Mouse (Mus musculus) ovary, adult 18-20 months (tissue): ENCODE measurements around the gene Rhot2.

ENCODE experiments used
- DNase-seq: peaks from one replicate; pipeline ENCODE4 v3.0.0; 2022; ENCODE audit warnings: low spot score, mixed read lengths

The Rhot2 gene

DNA sequence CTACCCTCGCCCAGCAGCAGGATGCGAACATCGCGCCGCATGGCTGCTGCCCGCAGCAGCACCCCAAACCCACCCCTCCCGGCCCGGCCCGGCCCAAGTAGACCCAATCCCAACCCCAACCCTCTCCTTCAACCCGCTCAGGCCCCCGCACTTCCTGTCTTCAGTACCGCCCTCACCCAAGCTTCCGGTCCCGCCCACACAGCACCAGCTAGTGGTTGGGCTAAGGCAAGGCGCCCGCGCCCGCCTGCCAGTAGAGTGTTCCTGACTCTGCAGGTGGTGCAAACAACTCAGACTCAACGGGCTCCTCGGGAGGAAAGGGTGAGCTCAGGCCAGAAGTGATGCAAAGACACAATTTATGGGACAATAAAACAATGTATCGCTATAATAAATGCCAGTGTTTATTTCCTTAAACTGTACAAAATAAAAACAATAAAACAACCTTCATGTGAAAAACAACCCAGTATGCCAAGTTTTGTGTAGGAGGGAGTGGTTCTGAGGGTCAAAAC lies at the start of gene Rhot2:
TSS of gene Rhot2 (minus strand) at position 456 of the 506 bp plus-strand sequence.
- DNase-seq: peak; percentile 94

DNA sequence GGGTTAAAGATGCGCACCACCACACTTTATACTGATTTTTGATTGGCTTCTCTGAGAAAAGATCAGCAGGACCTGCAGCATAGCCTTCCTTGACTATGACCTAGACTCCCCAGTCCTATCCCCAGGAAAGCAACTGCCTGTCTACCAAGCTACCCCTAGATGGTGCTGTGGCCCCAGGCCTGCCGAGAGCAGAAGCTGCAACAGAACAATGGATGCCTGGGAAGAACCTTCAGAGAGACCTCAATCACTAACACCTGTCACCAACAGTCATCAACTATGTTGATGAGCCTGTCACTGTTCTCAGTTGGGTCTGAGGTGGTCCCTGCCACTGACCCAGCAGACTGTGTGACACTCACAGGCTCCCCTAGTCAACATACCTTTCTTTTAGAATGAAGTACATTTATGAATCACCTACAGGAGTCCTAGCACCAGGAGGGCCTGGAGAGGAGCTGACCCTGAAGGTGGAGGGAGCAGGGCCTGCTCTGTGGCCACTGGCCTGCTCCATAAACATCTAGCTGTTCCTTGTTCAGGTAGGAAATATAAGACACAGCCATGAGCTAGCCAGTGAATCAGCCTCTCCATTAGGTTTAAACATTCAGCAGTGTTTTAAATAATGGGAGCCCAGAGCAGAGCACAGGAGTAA lies 49.4 kb upstream of the Rhot2 start:
- no peak for DNase-seq

DNA sequence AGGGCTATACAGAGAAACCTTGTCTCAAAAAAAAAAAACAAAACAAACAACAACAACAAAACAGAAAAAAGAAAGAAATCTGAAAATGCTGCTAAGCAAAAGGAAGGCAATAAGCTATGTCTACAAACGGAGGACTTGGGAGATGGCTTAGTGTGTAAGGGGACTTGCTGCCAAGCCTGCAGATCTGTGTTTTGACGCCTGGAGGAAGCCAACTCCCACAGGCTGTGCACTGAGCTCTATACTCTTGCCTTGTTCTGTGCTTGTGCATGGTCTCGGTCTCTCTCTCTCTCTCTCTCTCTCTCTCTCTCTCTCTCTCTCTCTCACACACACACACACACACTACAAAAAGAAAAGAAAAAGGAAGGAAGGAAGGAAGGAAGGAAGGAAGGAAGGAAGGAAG lies 44.2 kb upstream of the Rhot2 start:
- DNase-seq: no peak

DNA sequence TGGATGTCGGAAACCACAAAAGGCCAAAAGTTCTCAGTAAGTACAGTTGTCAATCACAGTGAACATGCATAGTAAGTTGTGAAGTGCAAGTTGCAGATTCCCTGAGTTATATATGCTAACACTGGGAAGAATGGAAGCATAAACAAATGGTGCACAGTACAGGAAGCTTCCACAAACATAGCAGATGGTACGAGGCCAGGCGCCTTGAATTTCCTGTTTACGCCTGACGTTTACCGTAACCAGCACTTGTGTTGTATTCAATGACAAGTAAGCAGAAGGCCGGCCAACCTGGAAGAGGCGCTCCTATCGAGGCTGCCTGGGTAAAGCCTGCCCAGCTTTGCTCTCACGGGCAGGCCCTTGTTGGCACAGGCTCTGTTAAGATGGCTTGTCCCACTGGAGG lies 42.8 kb upstream of the Rhot2 start:
- DNase-seq: no peak

DNA sequence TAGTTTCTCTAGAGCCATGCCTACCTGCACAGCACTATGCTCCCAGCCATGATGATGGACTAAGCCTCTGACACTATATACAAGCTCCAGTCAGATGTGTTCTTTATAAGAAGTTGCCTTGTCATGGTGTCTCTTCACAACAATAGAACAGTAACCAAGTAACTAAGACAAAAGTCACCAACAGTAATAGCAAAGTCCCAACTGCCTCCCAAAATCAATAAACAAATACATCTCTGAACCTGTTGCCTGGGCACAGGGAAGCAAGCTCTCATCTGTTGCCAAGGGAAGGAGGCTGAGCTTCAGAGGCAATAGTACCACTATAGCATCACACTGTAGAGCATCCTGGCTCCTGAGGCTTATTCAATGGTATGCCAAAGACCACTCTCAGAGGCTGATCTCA lies 42.2 kb upstream of the Rhot2 start:
- DNase-seq: no peak

DNA sequence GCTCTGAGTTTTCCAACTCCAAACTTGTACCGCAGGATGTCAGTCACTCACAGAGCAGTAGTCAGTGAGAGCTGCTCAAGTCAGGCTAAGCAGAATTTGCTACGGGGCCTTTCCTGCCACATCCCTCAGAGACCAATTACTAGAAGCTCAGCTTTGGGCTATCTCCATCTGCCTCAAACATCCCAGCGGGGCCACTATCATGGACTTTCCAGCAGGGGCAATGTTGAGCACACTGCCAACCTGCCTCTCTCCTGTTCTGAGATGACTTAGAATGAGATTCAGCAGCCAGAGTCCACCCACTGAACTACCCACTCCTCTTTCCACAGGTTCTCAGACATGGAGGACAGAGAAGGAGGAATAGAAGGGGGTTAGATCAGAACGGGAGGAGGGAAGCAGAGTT lies 41.0 kb upstream of the Rhot2 start:
- no peak for DNase-seq

DNA sequence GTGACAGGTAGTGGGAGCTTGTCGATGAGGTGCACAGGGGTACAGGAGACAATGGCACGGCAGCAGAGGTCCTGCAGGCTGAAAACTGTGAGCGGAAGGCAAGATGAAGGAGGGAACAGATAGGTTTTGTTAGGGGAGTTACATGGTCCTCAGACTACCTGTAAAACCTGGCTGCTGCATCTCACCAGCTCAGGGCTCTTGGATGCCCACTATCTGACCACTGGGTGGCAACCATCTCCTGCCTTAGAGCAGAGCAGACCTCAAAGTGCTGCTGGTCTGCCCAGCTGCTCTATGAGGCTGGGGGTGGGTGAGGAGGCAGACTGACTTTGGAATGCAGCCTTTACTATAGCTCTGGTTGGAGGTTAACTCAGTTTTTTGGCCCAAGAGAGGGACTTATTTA lies 39.2 kb upstream of the Rhot2 start:
- no peak for DNase-seq

DNA sequence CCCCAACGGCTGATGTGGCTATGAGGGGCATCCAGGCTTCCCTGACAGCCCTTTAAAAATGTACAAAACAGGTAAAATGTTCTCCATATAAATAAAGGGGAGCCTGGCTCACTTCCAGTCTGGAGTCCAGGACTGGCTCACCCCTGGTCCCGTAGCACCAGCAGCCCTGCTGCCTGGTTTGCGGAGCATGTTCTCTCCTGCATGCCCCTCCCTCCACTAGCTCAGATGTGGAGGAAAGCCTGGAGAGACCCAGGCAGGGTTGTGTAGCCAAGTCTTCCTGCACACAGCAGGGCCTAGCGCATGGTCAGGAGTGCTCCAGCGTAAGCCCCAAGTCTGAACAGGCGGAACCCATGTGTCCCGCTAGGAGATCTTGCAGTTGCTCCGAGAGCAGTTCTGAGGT lies 38.6 kb upstream of the Rhot2 start:
- DNase-seq: no peak

DNA sequence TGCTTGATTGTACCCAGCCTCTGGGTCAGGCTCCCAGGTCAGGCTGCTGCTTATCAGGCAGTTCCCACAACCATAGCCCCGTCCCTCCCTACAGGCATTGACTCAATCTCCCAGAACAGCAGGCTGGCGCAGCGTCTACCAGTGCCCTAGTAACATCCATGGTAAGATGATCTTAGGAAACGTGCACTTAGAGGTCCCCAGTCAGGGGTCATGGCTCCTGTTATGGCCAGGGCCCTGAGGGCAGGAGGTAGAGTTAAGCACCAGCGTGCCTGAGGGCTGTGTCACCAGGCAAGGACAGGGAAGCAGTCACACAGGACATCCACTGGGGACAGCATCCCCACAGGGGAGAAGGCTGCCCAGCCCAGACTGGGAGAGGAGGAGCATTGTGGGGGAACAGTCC lies 37.7 kb upstream of the Rhot2 start:
- no peak for DNase-seq

DNA sequence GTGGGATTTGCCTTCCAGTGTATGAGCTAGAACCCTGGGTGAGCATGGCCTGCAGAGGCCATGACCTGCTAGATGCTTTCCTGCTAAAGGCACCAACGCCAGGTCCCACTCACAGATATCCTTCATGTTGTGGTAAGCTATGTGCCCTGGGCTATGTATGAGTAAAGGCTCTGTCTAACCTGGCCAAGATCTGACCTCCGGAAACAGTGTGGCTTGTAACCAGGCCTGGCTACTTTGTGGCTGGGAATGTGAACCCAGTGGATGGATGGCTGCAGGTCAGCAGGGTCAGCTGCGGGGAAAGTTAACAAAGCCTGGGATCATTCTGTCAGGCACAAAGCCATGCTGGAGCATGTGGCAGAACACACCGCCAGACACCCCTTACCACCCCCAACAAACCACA lies 37.0 kb upstream of the Rhot2 start:
- no peak for DNase-seq

DNA sequence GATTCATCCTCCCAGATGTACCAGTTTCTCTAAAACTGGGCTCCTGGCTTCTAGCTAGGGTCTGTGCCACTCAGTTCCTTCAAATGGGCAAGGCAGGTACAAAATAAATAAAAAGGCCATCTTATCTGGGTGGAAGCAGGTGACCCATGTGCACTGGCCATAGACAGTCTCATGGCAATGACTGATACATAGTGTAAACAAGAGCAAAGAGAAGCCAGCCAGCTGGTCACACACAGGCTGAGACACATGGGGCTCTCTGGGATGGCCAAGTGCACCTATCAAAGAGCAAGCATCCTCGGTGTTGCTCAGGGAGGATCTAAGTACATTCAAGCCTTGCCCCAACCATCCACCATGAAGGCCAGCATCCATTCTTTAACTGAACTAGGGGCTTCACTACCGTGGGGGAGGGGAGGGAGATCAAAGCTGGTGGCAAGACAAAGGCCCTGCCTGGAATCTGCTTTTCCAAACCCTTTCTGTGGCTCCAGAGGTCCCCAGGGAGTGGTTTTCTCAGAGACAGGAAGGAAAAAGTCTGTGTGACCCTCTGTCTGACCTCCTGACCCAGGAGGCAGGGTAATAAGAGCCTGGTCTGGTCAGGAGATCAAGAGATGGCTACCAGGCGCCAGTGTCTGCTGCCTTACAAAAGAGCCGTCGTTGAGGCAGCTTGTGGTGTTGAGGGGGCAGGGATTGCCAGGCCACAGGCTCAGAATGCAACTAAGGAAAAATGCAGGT lies 36.4 kb upstream of the Rhot2 start:
- no peak for DNase-seq

DNA sequence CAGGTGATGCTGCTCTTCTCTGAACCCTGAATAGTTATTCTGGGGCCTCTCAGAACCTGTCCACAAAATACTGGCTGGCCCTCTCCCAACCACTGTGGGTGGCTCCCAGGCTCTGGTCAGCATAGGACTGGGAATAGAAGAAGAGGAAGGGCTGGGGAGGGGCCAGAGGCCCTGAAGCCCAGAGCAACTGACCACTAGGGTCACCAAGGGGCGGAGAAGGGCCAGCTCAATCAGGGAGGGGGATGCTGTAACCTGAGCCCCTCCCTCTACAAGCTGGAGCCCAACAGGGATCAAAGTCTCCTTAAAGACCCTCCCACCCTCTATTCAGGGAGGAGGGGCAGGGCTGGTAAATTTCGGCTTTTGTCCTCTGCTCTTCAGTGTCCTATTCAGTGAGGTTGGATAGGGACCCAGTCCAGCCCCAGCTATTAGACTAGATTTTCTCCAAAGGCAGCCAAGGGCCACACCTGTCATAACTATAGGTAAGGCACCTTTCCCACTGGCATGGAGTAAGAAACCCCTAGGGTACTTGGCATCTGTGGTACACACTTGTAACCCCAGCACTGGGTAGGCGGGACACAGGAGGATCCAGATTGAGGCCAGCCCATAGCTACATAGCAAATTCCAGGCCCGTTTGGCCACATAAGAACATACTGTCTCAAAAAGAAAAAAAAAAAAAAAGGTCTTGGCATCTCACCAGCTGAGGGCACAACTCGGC lies 35.7 kb upstream of the Rhot2 start, which contains the start of gene Wfikkn1:
TSS of gene Wfikkn1 (minus strand) at position 663 of the 715 bp plus-strand sequence.
- DNase-seq: no peak

DNA sequence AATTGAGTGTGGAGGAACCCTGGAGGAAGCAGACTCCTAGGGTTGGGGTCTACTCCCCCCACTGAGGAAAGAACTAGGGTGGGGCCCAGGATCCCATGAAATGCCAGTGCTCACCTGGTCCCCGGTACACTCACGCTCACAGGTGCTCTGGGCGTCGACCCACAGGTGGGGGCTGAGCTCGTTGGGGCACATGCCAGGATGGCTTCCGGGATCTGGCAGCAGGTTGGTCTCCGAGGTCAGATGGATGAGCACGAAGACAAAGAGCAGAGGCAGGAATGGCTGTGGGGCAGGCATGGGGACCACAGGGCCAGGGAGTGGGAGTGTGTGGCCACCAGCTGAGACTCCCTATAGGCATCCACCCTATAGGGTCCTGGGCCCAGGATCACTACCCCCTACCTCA lies 35.1 kb upstream of the Rhot2 start:
- DNase-seq: no peak

DNA sequence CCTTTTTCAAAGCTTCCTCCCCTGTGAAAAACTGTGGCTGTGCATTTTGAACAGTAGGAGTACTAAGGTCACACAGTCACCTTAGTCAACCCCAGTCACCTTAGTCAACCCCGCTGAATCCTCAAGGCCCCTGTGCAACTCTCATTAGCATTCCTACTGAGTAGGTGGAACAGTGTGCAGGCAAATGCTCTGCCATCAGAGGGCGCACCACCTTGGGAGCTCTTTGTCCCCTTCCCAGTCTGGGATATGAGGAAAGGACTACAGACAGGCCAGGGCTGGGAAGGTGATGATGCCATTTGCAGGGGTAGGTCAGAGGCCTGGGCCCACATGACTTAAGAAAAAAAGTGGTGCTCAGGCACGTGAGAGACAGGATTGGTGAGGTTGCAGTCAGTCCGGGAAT lies 34.6 kb upstream of the Rhot2 start:
- no peak for DNase-seq

DNA sequence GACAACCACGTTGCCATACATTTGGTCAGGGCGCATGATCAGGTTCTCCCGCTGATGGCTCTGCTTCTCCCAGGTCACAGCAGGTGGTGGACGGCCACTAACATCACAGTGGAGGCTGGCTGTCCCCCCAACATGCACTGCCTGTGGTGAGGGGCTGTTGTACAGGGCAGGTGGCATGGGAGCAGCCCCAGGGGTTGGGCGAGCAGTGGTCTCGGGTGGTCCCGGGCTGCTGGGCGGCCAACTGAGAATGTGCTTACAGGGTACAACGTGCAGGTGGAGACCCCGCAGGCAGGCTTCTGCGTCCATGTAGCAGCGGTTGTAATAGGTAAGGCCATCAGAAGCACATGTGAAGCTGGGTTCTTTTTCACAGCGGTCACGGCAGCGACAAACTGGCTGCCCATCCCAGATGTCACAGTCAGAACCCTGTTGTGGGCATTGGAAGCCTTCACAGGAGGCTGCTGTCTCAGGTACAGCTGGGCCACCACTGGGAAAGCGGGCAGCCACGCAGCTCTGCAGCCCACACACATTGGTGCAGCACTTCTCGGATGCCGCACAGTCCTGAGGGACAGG lies 34.0 kb upstream of the Rhot2 start:
- DNase-seq: no peak

DNA sequence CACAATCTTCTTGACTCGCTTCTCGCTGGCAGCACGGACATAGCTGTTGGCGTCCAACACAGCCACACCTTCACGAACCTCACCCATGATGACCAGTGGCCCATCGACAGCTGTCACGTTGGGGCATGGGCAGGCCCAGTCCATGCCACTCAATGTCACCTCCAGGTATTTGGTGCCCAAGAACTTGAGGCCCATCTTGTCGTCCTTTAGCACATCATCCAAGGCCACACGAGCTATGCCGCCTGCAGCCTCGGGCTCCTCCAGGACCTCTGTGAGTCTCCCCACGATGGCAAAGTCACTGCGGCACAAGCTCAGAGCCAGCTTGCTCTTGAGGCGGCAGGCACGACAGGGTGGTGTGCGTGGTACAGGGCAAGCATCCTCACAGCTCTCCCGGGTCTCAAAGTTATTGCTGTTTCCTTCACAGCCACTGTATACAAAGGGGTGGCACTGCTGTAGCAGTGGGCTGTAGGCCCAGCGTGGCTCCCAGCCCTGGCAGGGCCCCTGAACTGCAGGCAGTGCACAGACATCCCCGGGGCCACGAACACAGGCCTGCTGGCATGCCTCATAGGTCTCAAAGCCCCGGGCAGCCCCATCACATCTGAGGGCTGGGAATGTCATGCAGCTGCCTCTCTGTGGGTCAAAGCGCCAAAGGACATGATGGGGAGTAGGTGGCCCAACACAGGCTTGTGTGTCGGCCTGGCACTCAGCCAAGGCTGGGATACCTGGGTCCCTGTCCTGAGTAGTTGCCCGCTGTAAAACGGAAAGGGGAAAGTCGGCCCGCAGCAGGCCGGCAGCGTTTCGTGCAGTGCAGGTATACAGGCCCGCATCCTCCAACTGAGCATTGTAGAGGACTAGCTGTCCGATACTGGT lies 33.3 kb upstream of the Rhot2 start:
- DNase-seq: no peak

DNA sequence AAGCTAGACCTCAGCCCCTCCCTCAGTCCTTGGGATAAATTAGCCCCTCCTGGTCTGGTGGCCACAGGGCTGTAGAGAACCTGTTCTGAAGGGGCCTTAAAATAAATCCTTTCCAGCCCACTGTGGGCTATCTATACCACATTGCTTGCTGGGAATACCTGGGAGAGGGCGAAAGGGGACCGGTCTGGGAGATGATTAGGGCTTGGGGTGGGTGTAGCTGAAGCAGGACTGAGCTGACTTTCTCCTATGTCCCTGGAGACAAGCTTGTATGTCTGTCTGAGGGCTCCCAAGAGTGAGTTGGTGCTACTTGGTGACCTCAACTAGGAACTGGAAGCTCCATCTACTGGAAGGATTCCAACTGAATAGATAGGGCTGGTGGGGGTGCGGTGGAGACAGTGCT lies 32.4 kb upstream of the Rhot2 start:
- no peak for DNase-seq

DNA sequence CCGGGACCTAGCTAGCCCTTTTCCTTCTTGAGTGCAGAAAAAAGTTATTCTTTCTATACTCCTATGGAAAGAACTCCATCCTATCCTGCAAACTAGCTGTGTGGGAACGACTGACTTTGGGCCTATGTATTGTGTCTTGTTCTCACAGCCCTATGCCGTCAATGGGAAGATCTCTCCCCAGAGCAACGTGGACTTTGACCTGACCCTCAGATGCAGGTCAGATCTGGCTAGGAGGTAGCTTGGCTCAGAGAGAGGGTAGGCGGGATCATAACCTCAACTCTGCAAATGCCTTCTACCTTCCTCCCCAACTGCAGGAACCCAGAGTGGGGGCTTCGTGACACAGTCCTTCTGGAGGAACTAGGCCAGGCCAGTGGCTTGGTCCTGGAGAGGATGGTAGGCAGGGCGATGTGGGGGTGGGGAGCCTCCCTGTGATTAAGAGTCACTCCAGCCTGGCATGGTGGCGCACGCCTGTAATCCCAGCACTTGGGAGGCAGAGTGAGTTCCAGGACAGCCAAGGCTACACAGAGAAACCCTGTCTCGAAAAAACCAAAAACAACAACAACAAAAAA lies 31.8 kb upstream of the Rhot2 start:
- DNase-seq: no peak

DNA sequence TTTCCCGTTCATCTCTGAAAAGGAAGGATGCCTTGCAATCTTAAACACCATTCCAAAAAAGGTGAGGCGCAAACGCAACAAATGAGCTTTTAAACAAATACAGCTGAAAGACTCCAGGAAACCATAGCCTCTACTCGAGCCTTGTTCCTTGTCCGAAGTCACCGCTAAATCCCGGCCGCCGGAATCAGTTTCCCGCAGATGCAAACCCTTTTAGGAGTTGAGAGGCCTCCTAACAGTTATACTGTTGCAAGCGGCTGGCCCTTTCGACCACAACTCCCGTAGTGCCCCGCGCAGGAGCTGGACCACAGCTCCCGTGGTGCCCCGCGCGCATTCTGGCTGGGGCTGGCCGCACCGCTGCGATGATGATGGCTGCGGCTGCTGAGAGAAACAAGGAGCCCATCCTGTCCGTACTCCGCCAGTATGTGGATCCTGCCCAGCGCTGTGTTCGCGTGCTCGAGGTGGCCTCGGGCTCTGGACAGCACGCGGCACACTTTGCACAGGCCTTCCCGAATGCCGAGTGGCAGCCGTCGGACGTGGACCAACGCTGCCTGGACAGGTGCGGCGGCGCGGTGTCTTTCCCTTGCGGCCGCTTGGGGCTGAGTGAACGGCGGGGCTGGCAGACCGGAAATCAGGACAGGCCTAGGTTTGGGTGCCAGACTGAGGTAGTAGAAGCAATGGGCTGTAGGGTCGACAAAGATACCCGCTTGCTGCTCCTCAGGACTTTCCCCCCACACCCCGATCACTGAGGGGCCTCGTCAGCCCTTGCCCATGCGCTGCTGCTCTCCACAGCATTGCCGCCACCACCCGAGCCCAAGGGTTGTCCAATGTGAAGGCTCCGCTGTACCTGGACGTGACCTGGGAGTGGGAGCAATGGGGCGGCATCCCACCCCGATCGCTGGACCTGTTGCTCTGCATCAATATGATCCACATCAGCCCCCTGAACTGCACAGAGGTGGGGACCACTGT lies 30.8 kb upstream of the Rhot2 start:
- DNase-seq: peak; percentile 82

DNA sequence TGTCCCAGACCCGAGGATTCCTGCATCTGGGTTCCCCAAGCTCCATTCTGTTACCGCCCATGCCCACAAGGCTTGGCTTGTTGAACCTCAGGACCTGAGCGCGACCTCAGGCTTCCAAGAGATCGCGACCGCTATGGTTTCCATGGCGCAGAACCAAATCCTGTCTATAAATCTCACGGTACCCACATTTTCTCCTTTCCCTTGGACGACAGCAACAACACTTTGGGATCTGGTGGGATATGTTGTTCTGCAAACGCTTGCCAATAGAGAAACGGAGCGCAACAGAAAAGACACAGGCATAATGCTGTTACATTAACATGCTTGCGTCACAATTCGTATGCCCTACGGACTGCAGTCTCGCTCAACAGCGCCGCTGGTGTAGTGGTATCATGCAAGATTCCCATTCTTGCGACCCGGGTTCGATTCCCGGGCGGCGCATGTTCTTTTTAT lies 30.1 kb upstream of the Rhot2 start, which contains the start of gene Mettl26:
TSS of gene Mettl26 (plus strand) at position 354 of the 450 bp plus-strand sequence.
- peak; percentile 77 for DNase-seq
